Mouse (Mus musculus): ENCODE results near the gene Supt6.

DNA sequence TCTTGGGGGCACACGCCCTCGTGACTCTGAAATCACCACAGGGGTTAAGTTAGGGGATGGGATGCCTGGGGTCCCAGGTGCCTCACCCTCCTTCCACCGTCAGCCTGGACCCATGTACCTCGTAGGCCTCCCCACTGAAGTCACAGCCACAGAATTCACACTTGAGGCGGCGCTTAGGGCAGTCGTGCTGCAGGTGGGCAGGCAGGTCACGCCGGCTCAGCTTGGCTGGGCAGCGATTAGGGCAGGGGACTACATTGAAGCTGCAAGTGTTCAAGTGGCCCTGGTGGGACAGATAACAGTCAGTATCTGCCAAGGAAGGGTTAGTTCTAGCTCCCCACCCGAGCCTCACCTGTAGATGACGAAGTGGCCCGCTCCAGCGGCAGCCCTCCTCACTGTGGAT is 84.6 kb downstream of the Supt6 start:
- TF ChIP-seq CTCF (IDR thresholded peaks at IDR 0.05; ENCODE audit: insufficient read depth, low read length) (no peak), POLR2A (IDR thresholded peaks at IDR 0.05; ENCODE audit: borderline replicate concordance, extremely low read depth, low read depth, low read length) (no peak)

All from lung, adult 2 months (tissue).